Mouse (Mus musculus): ENCODE data around the gene Gas2l1.
A peak's percentile ranks its signal among the peaks of the same experiment; 100 is the strongest.

Gene Gas2l1

GRCm38 (mm10) chr11:5064282-5065055 is 658 bp downstream of the Gas2l1 start:
- DNase-seq (ENCODE audit: low spot score) = no peak

GRCm38 (mm10) chr11:5063561-5064281 is 1.4 kb downstream of the Gas2l1 start:
- DNase-seq (ENCODE audit: low spot score) = no peak

- DNase-seq (ENCODE audit: low spot score) = no peak
These were observed 2.1 kb downstream of the Gas2l1 start for GRCm38 (mm10) chr11:5062860-5063505.

GRCm38 (mm10) chr11:5062326-5062725 is 2.8 kb downstream of the Gas2l1 start:
- DNase-seq (ENCODE audit: low spot score) = no peak

GRCm38 (mm10) chr11:5061413-5062139 is 3.6 kb downstream of the Gas2l1 start:
- peak; percentile 77 for DNase-seq (ENCODE audit: low spot score)

- peak; percentile 52 for DNase-seq (ENCODE audit: low spot score)
These were observed 4.2 kb downstream of the Gas2l1 start for GRCm38 (mm10) chr11:5060756-5061412.

GRCm38 (mm10) chr11:5059704-5060156 is 5.4 kb downstream of the Gas2l1 start:
- peak; percentile 74 for DNase-seq (ENCODE audit: low spot score)

- DNase-seq (ENCODE audit: low spot score) = no peak
These were observed 5.9 kb downstream of the Gas2l1 start for GRCm38 (mm10) chr11:5059230-5059629.

GRCm38 (mm10) chr11:5058783-5059182 is 6.3 kb downstream of the Gas2l1 start:
- no peak for DNase-seq (ENCODE audit: low spot score)

- DNase-seq (ENCODE audit: low spot score) = peak; percentile 52
These were observed 7.1 kb downstream of the Gas2l1 start, which contains the start of gene Rasl10a for GRCm38 (mm10) chr11:5057856-5058641. Gene Rasl10a, plus strand, starts transcription at chr11:5058128.

- DNase-seq (ENCODE audit: low spot score) = no peak
These were observed 7.6 kb downstream of the Gas2l1 start for GRCm38 (mm10) chr11:5057541-5057855.

GRCm38 (mm10) chr11:5057064-5057463 is 8.1 kb downstream of the Gas2l1 start:
- DNase-seq (ENCODE audit: low spot score) = no peak

GRCm38 (mm10) chr11:5055945-5056938 is 8.9 kb downstream of the Gas2l1 start:
- DNase-seq (ENCODE audit: low spot score) = peak; percentile 56

- DNase-seq (ENCODE audit: low spot score) = no peak
These were observed 10.3 kb downstream of the Gas2l1 start for GRCm38 (mm10) chr11:5054874-5055273.

GRCm38 (mm10) chr11:5054151-5054550 is 11.0 kb downstream of the Gas2l1 start:
- no peak for DNase-seq (ENCODE audit: low spot score)

GRCm38 (mm10) chr11:5052200-5052854 is 12.8 kb downstream of the Gas2l1 start:
- DNase-seq (ENCODE audit: low spot score) = no peak

GRCm38 (mm10) chr11:5051629-5052028 is 13.5 kb downstream of the Gas2l1 start:
- no peak for DNase-seq (ENCODE audit: low spot score)

- DNase-seq (ENCODE audit: low spot score) = no peak
These were observed 18.7 kb downstream of the Gas2l1 start for GRCm38 (mm10) chr11:5046321-5046926.
